Mouse (Mus musculus): ENCODE measurements at regions not wholly inside any gene's neighbourhood (a gene's known extent, or its start where the extent isn't known, plus 50 kb on each side); places are given as distances from the start of the nearest gene placed in this dataset.

- no peak for DNase-seq (ENCODE audit: low spot score in 2 of 2)
Observed at GRCm38 (mm10) chr6:50713297-50713696, 59.1 kb upstream of the Npvf start.

GRCm38 (mm10) chr6:50718631-50719030 is 64.4 kb upstream of the Npvf start:
- DNase-seq (ENCODE audit: low spot score in 2 of 2) = no peak

- no peak for DNase-seq (ENCODE audit: low spot score in 2 of 2)
Observed at GRCm38 (mm10) chr6:50720346-50720745, 66.1 kb upstream of the Npvf start.

GRCm38 (mm10) chr6:50725640-50726039 is 71.4 kb upstream of the Npvf start:
- DNase-seq (ENCODE audit: low spot score in 2 of 2) = no peak

- no peak for DNase-seq (ENCODE audit: low spot score in 2 of 2)
Observed at GRCm38 (mm10) chr6:50726166-50726591, 71.9 kb upstream of the Npvf start.

GRCm38 (mm10) chr6:50730744-50731718 is 76.8 kb upstream of the Npvf start:
- DNase-seq (ENCODE audit: low spot score in 2 of 2) = no peak

GRCm38 (mm10) chr6:50734701-50735100 is 80.5 kb upstream of the Npvf start:
- no peak for DNase-seq (ENCODE audit: low spot score in 2 of 2)

GRCm38 (mm10) chr6:50735825-50736224 is 81.6 kb upstream of the Npvf start:
- DNase-seq (ENCODE audit: low spot score in 2 of 2) = no peak

GRCm38 (mm10) chr6:50742009-50742408 is 87.8 kb upstream of the Npvf start:
- DNase-seq (ENCODE audit: low spot score in 2 of 2) = no peak

GRCm38 (mm10) chr6:50744462-50745166 is 90.4 kb upstream of the Npvf start:
- no peak for DNase-seq (ENCODE audit: low spot score in 2 of 2)

- no peak for DNase-seq (ENCODE audit: low spot score in 2 of 2)
Observed at GRCm38 (mm10) chr6:50753151-50753550, 98.9 kb upstream of the Npvf start.

GRCm38 (mm10) chr6:50754786-50755185 is 100.5 kb upstream of the Npvf start:
- DNase-seq (ENCODE audit: low spot score in 2 of 2) = no peak

- no peak for DNase-seq (ENCODE audit: low spot score in 2 of 2)
Observed at GRCm38 (mm10) chr6:50760367-50760766, 106.1 kb upstream of the Npvf start.

GRCm38 (mm10) chr6:50763121-50763520 is 108.9 kb upstream of the Npvf start:
- no peak for DNase-seq (ENCODE audit: low spot score in 2 of 2)

GRCm38 (mm10) chr6:50766442-50766915 is 112.2 kb upstream of the Npvf start:
- DNase-seq (ENCODE audit: low spot score in 2 of 2) = no peak

- no peak for DNase-seq (ENCODE audit: low spot score in 2 of 2)
Observed at GRCm38 (mm10) chr6:50767126-50767525, 112.9 kb upstream of the Npvf start.

GRCm38 (mm10) chr6:50767827-50768226 is 113.6 kb upstream of the Npvf start:
- no peak for DNase-seq (ENCODE audit: low spot score in 2 of 2)

GRCm38 (mm10) chr6:50769101-50769500 is 114.9 kb upstream of the Npvf start:
- DNase-seq (ENCODE audit: low spot score in 2 of 2) = no peak

GRCm38 (mm10) chr6:50770481-50770880 is 116.2 kb upstream of the Npvf start:
- no peak for DNase-seq (ENCODE audit: low spot score in 2 of 2)

- no peak for DNase-seq (ENCODE audit: low spot score in 2 of 2)
Observed at GRCm38 (mm10) chr6:50775637-50776036, 121.4 kb upstream of the Npvf start.

- DNase-seq (ENCODE audit: low spot score in 2 of 2) = no peak
Observed at GRCm38 (mm10) chr6:50776236-50776832, 122.1 kb upstream of the Npvf start.
